21 mouse cellular contexts compared by ENCODE assay signal in genomic region chr4:24869230-24869629, GRCm38 (mm10). TPM values are rescaled to one million over a fixed set of nuclear protein-coding genes. Genes with fewer than 3 reads are reported as not detected.
A peak's percentile ranks its signal among the peaks of the same experiment; 100 is the strongest.
DNase-seq lines count a peak whose midpoint lies in the region; ATAC-seq and TF ChIP-seq lines count a peak whose summit lies in the region.
"Had no signal": no experiment of that assay in that cellular context is flagged by ENCODE, and none has a peak within 500 bp of the region (broad histone marks: within the 10 kb centered on the region; RNA-seq: fewer than 3 reads in every experiment).

No protein-coding gene starts in this region.

- H3K27ac ChIP-seq in lung, embryonic 14.5 days (ENCODE audit: low read depth), result no peak overlapping the region
- no peak overlapping the region for H3K27ac ChIP-seq in embryonic facial prominence, embryonic 11.5 days (replicated peaks; ENCODE audit: low read depth, low read length)
- H3K27ac ChIP-seq in kidney, embryonic 15.5 days, result no peak overlapping the region
- H3K27ac ChIP-seq: embryonic facial prominence, embryonic 13.5 days; forebrain, embryonic 10.5 days; gastrocnemius, adult 2 months; heart, embryonic 13.5 days; hindbrain, embryonic 12.5 days had no signal

- 47% methylated on average over 4 of the region's 4 CpGs for WGBS in lung, embryonic 14.5 days
- 44% methylated on average over 4 of the region's 4 CpGs for WGBS in lung, adult 2 months
- WGBS in embryonic facial prominence, embryonic 11.5 days, result 54% methylated on average over 4 of the region's 4 CpGs
- WGBS in kidney, embryonic 15.5 days, result 40% methylated on average over 4 of the region's 4 CpGs

- peak; percentile 8 for DNase-seq in embryo, embryonic 9.5 days (ENCODE audit: extremely low spot score)
- no peak for DNase-seq in embryo, embryonic 11 days
- peak; percentile 19 for DNase-seq in lung, embryonic 14.5 days
- DNase-seq in lung, adult 2 months, result no peak
- DNase-seq in embryonic facial prominence, embryonic 11.5 days (ENCODE audit: low spot score), result peak; percentile 30
- DNase-seq in lung, postnatal 36 days, result peak; percentile 18
- DNase-seq: adrenal gland, postnatal 10 days; cerebellum, adult 11 months; cerebellum, adult 8-10 months; cerebellum, postnatal 14 days; gastrocnemius, adult 2 months; gastrocnemius, postnatal 25 days; heart, adult 11 months; heart, postnatal 36 days had no signal

- no peak for TF ChIP-seq POLR2A in lung, adult 2 months (IDR thresholded peaks at IDR 0.05; ENCODE audit: borderline replicate concordance, extremely low read depth, low read depth, low read length)

- H3K9me3 ChIP-seq in lung, embryonic 14.5 days (ENCODE audit: low read depth, low read length), result no peaks in the 10 kb centered on the region
- H3K9me3 ChIP-seq in embryonic facial prominence, embryonic 11.5 days (replicated peaks; ENCODE audit: control insufficient read depth, low read length), result no peaks in the 10 kb centered on the region
- H3K9me3 ChIP-seq in kidney, embryonic 15.5 days (replicated peaks), result no peaks in the 10 kb centered on the region
- H3K9me3 ChIP-seq: embryonic facial prominence, embryonic 13.5 days; forebrain, embryonic 10.5 days; heart, embryonic 13.5 days; hindbrain, embryonic 12.5 days had no signal

- H3K36me3 ChIP-seq in lung, embryonic 14.5 days (ENCODE audit: insufficient read depth), result no peaks in the 10 kb centered on the region
- H3K36me3 ChIP-seq in embryonic facial prominence, embryonic 11.5 days (replicated peaks; ENCODE audit: control insufficient read depth, insufficient read depth, low read depth, low read length), result no peaks in the 10 kb centered on the region
- H3K36me3 ChIP-seq in kidney, embryonic 15.5 days, result no peaks in the 10 kb centered on the region
- H3K36me3 ChIP-seq: embryonic facial prominence, embryonic 13.5 days; forebrain, embryonic 10.5 days; heart, embryonic 13.5 days; hindbrain, embryonic 12.5 days had no signal

- H3K9ac ChIP-seq in lung, embryonic 14.5 days, result no peak overlapping the region
- no peak overlapping the region for H3K9ac ChIP-seq in embryonic facial prominence, embryonic 11.5 days (replicated peaks; ENCODE audit: low read length)
- no peak overlapping the region for H3K9ac ChIP-seq in kidney, embryonic 15.5 days
- H3K9ac ChIP-seq: embryonic facial prominence, embryonic 13.5 days; heart, embryonic 13.5 days; hindbrain, embryonic 12.5 days had no signal

- H3K4me3 ChIP-seq in lung, embryonic 14.5 days (ENCODE audit: low read depth, low read length), result no peak overlapping the region
- H3K4me3 ChIP-seq in lung, adult 2 months (replicated peaks; ENCODE audit: extremely low read depth, low read depth, low read length), result no peak overlapping the region
- no peak overlapping the region for H3K4me3 ChIP-seq in embryonic facial prominence, embryonic 11.5 days (ENCODE audit: low read depth, low read length)
- H3K4me3 ChIP-seq in kidney, embryonic 15.5 days (replicated peaks), result no peak overlapping the region
- H3K4me3 ChIP-seq: embryonic facial prominence, embryonic 13.5 days; forebrain, embryonic 10.5 days; gastrocnemius, adult 2 months; heart, embryonic 13.5 days; hindbrain, embryonic 12.5 days had no signal

- no peaks in the 10 kb centered on the region for H3K27me3 ChIP-seq in lung, embryonic 14.5 days (ENCODE audit: insufficient read depth, low read length)
- H3K27me3 ChIP-seq in embryonic facial prominence, embryonic 11.5 days (ENCODE audit: control insufficient read depth, insufficient read depth, low read length), result no peaks in the 10 kb centered on the region
- H3K27me3 ChIP-seq in kidney, embryonic 15.5 days, result no peaks in the 10 kb centered on the region
- H3K27me3 ChIP-seq: embryonic facial prominence, embryonic 13.5 days; heart, embryonic 13.5 days; hindbrain, embryonic 12.5 days had no signal

- TF ChIP-seq CTCF in lung, embryonic 14.5 days (IDR thresholded peaks at IDR 0.05; ENCODE audit: low read depth), result no peak
- no peak for TF ChIP-seq CTCF in lung, adult 2 months (IDR thresholded peaks at IDR 0.05; ENCODE audit: insufficient read depth, low read length)

- no peaks in the 10 kb centered on the region for H3K4me1 ChIP-seq in lung, embryonic 14.5 days (ENCODE audit: insufficient read depth)
- H3K4me1 ChIP-seq in lung, adult 2 months (ENCODE audit: control insufficient read depth, insufficient read depth, low read length), result no peaks in the 10 kb centered on the region
- no peaks in the 10 kb centered on the region for H3K4me1 ChIP-seq in embryonic facial prominence, embryonic 11.5 days (ENCODE audit: control insufficient read depth, insufficient read depth, low read length)
- H3K4me1 ChIP-seq in kidney, embryonic 15.5 days, result no peaks in the 10 kb centered on the region
- H3K4me1 ChIP-seq: embryonic facial prominence, embryonic 13.5 days; forebrain, embryonic 10.5 days; heart, embryonic 13.5 days; hindbrain, embryonic 12.5 days had no signal

- no peak overlapping the region for H3K4me2 ChIP-seq in lung, embryonic 14.5 days
- H3K4me2 ChIP-seq in embryonic facial prominence, embryonic 11.5 days (ENCODE audit: low read depth, low read length), result no peak overlapping the region
- H3K4me2 ChIP-seq in kidney, embryonic 15.5 days, result no peak overlapping the region
- H3K4me2 ChIP-seq: embryonic facial prominence, embryonic 13.5 days; heart, embryonic 13.5 days; hindbrain, embryonic 12.5 days had no signal

- ATAC-seq in lung, embryonic 14.5 days (ENCODE audit: insufficient read depth), result peak; percentile 47; the same call in 1 of the 2 replicates
- ATAC-seq in embryonic facial prominence, embryonic 11.5 days (replicated peaks; ENCODE audit: insufficient number of reproducible peaks, low FRiP score, low TSS enrichment, low read depth), result no peak
- no peak for ATAC-seq in kidney, embryonic 15.5 days (replicated peaks; ENCODE audit: low FRiP score)
- ATAC-seq: forebrain, embryonic 14.5 days; hindbrain, embryonic 16.5 days had no signal

RNA-seq across cellular contexts. Expression of gene Klhl32, which starts 18.3 kb away (rescaled TPM):
- 1.2 and 1.3 TPM in 2 replicates for polyA plus RNA-seq in lung, embryonic 14.5 days (2014; fragmentation: Nextera tagmentation; extraction: Ambion mirVana)
- 0.87 and 1.1 TPM in 2 replicates for polyA plus RNA-seq in lung, adult 2 months (2012; rRNA removed)
- polyA plus RNA-seq in embryonic facial prominence, embryonic 11.5 days (2014; fragmentation: Nextera tagmentation; extraction: Ambion mirVana), result 1.7 and 2.6 TPM in 2 replicates
- 3.1 TPM in 2 replicates for polyA plus RNA-seq in kidney, embryonic 15.5 days (2015; fragmentation: Nextera tagmentation; extraction: Ambion mirVana)

RNA-seq across cellular contexts. Expression of gene Ndufaf4, which starts 28.7 kb away (rescaled TPM):
- 51.7 and 54.0 TPM in 2 replicates for polyA plus RNA-seq in lung, embryonic 14.5 days (2014; fragmentation: Nextera tagmentation; extraction: Ambion mirVana)
- 1.8 and 2.0 TPM in 2 replicates for polyA plus RNA-seq in lung, adult 2 months (2012; rRNA removed)
- polyA plus RNA-seq in embryonic facial prominence, embryonic 11.5 days (2014; fragmentation: Nextera tagmentation; extraction: Ambion mirVana), result 74.2 and 75.5 TPM in 2 replicates
- 52.2 and 52.3 TPM in 2 replicates for polyA plus RNA-seq in kidney, embryonic 15.5 days (2015; fragmentation: Nextera tagmentation; extraction: Ambion mirVana)

Comparison
In these comparisons a context has a peak if more than half of its experiments do, and no peak if none do; other contexts are left out.
1. DNase-seq: peak in embryo, embryonic 9.5 days (single experiment), lung, embryonic 14.5 days (single experiment), embryonic facial prominence, embryonic 11.5 days (single experiment) and lung, postnatal 36 days (single experiment); none in embryo, embryonic 11 days (single experiment) and lung, adult 2 months (single experiment).
2. RNA of gene Ndufaf4, which starts 28.7 kb away (polyA plus RNA-seq): 74.2 to 75.5 TPM in embryonic facial prominence, embryonic 11.5 days, 52.2 to 52.3 TPM in kidney, embryonic 15.5 days and 51.7 to 54.0 TPM in lung, embryonic 14.5 days; 1.8 to 2.0 TPM in lung, adult 2 months; every median in the first group is over 10 times any median in the second.